Mouse (Mus musculus): ENCODE measurements at regions not wholly inside any gene's neighbourhood (a gene's known extent, or its start where the extent isn't known, plus 50 kb on each side); places are given as distances from the start of the nearest gene placed in this dataset.

GRCm38 (mm10) chr13:70214022-70214654, 411.9 kb downstream of the Med10 start:
- Histone ChIP-seq H3K27me3 (replicated peaks; ENCODE audit: control insufficient read depth, insufficient read depth, low read length) (no peaks in the 10 kb centered on the region), H3K27ac (ENCODE audit: insufficient read depth, low read depth, low read length) (no peak overlapping the region), H3K36me3 (ENCODE audit: control insufficient read depth, insufficient read depth, low read length) (no peaks in the 10 kb centered on the region), H3K4me3 (ENCODE audit: insufficient read depth, low read depth, low read length) (no peak overlapping the region), H3K4me1 (ENCODE audit: control insufficient read depth, insufficient read depth, low read length) (no peaks in the 10 kb centered on the region)
- DNase-seq, result no peak
- WGBS, result 68% methylated on average over 10 of the region's 10 CpGs
- TF ChIP-seq POLR2A (IDR thresholded peaks at IDR 0.05; ENCODE audit: low read depth, low read length) (no peak), CTCF (conservative IDR thresholded peaks at IDR 0.05; ENCODE audit: insufficient read depth, insufficient read length, low read depth, low read length) (no peak)

DNA sequence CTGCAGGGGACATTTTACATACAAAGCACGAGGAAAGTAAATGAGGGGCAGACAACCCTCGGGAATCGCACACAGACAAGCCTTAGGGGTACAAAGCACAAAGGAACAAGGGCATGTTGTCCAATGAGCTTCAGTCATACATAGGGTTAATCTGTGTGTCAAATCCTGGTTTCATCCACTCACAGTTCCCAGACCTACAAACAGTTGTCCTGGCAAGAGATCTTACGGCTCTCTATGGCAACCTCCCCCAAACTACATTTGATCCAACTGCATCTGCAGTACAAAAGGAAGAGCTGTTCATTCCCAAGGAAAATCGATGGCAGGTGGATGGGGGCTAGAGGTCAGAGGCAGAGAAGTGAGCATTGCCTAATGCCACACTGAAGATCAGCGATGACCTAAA, 413.9 kb downstream of the Med10 start:
- H3K36me3 ChIP-seq (ENCODE audit: control insufficient read depth, insufficient read depth, low read length), result no peaks in the 10 kb centered on the region
- no peak for DNase-seq
- WGBS, result 79% methylated on average over 6 of the region's 6 CpGs
- no peaks in the 10 kb centered on the region for H3K27me3 ChIP-seq (replicated peaks; ENCODE audit: control insufficient read depth, insufficient read depth, low read length)
- no peaks in the 10 kb centered on the region for H3K4me1 ChIP-seq (ENCODE audit: control insufficient read depth, insufficient read depth, low read length)
- H3K4me3 ChIP-seq (ENCODE audit: insufficient read depth, low read depth, low read length), result no peak overlapping the region
- H3K27ac ChIP-seq (ENCODE audit: insufficient read depth, low read depth, low read length), result no peak overlapping the region
- TF ChIP-seq POLR2A (IDR thresholded peaks at IDR 0.05; ENCODE audit: low read depth, low read length), result no peak

- H3K4me1 ChIP-seq (ENCODE audit: control insufficient read depth, insufficient read depth, low read length), result no peaks in the 10 kb centered on the region
- no peak overlapping the region for H3K4me3 ChIP-seq (ENCODE audit: insufficient read depth, low read depth, low read length)
- H3K27ac ChIP-seq (ENCODE audit: insufficient read depth, low read depth, low read length), result no peak overlapping the region
- no peaks in the 10 kb centered on the region for H3K36me3 ChIP-seq (ENCODE audit: control insufficient read depth, insufficient read depth, low read length)
- no peaks in the 10 kb centered on the region for H3K27me3 ChIP-seq (replicated peaks; ENCODE audit: control insufficient read depth, insufficient read depth, low read length)
- no peak for DNase-seq
- TF ChIP-seq POLR2A (IDR thresholded peaks at IDR 0.05; ENCODE audit: low read depth, low read length) (no peak), CTCF (conservative IDR thresholded peaks at IDR 0.05; ENCODE audit: insufficient read depth, insufficient read length, low read depth, low read length) (no peak)
- WGBS, result 70% methylated on average over 15 of the region's 15 CpGs
Observed at GRCm38 (mm10) chr13:70217429-70218133, 415.4 kb downstream of the Med10 start.

DNA sequence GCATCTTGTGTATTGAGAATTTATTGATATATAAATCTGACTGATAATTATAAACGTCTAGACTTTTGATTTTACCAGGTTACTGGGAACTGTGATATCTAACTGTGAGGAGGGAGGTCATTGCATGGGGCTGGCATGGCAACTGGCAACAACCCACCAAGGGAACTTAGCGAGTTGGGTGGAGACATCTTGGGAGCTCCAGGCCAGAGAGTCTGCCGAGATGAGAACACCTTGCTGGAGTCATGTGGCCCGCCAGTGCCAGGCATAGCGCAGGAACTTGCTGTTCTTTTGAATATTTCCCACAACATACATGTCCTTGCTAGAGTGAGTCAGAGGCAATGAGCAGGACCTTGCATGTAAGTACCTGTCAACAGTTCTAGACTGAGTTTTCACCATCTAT, 413.9 kb downstream of the Ice1 start:
- 95% methylated on average over 5 of the region's 5 CpGs for WGBS
- Histone ChIP-seq H3K4me3 (ENCODE audit: insufficient read depth, low read depth, low read length) (no peak overlapping the region), H3K36me3 (ENCODE audit: control insufficient read depth, insufficient read depth, low read length) (no peaks in the 10 kb centered on the region), H3K4me1 (ENCODE audit: control insufficient read depth, insufficient read depth, low read length) (no peaks in the 10 kb centered on the region), H3K27me3 (replicated peaks; ENCODE audit: control insufficient read depth, insufficient read depth, low read length) (no peaks in the 10 kb centered on the region), H3K27ac (ENCODE audit: insufficient read depth, low read depth, low read length) (no peak overlapping the region)
- no peak for TF ChIP-seq POLR2A (IDR thresholded peaks at IDR 0.05; ENCODE audit: low read depth, low read length)
- no peak for TF ChIP-seq CTCF (conservative IDR thresholded peaks at IDR 0.05; ENCODE audit: insufficient read depth, insufficient read length, low read depth, low read length)
- DNase-seq, result no peak

DNA sequence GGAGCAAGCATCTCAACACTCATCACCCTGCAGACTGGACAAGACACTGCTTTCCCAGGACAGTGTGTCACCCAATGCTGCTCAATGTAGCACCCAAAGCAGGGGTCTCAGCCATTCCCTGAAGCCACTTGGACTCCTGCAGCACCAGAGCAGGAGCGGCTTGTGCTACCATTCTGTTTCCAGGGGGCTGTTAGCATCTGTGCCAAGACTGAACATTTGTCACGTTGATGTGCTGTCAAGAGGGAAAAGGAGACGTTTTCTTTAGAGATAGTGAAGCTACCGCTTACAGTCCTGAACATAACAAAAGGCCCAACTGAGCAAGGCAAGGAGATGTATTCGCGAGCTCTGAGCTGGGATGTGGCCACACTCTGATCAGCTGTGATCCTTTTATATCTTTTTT, 410.3 kb downstream of the Ice1 start:
- TF ChIP-seq CTCF (conservative IDR thresholded peaks at IDR 0.05; ENCODE audit: insufficient read depth, insufficient read length, low read depth, low read length) (no peak), POLR2A (IDR thresholded peaks at IDR 0.05; ENCODE audit: low read depth, low read length) (no peak)
- WGBS, result 68% methylated on average over 6 of the region's 6 CpGs

GRCm38 (mm10) chr13:70233896-70234799, 403.3 kb downstream of the Ice1 start:
- Histone ChIP-seq H3K4me1 (ENCODE audit: control insufficient read depth, insufficient read depth, low read length) (no peaks in the 10 kb centered on the region), H3K27ac (ENCODE audit: insufficient read depth, low read depth, low read length) (no peak overlapping the region), H3K36me3 (ENCODE audit: control insufficient read depth, insufficient read depth, low read length) (no peaks in the 10 kb centered on the region), H3K27me3 (replicated peaks; ENCODE audit: control insufficient read depth, insufficient read depth, low read length) (no peaks in the 10 kb centered on the region), H3K4me3 (ENCODE audit: insufficient read depth, low read depth, low read length) (no peak overlapping the region)
- 39% methylated on average over 22 of the region's 22 CpGs for WGBS
- TF ChIP-seq POLR2A (IDR thresholded peaks at IDR 0.05; ENCODE audit: low read depth, low read length), result no peak
- peak; percentile 80 for TF ChIP-seq CTCF (conservative IDR thresholded peaks at IDR 0.05; ENCODE audit: insufficient read depth, insufficient read length, low read depth, low read length)
- DNase-seq, result peak; percentile 60

More for the DNA sequence above, 410.3 kb downstream of the Ice1 start:
- Histone ChIP-seq H3K36me3 (ENCODE audit: control insufficient read depth, insufficient read depth, low read length) (no peaks in the 10 kb centered on the region), H3K27me3 (replicated peaks; ENCODE audit: control insufficient read depth, insufficient read depth, low read length) (no peaks in the 10 kb centered on the region), H3K27ac (ENCODE audit: insufficient read depth, low read depth, low read length) (no peak overlapping the region), H3K4me1 (ENCODE audit: control insufficient read depth, insufficient read depth, low read length) (no peaks in the 10 kb centered on the region), H3K4me3 (ENCODE audit: insufficient read depth, low read depth, low read length) (no peak overlapping the region)
- DNase-seq, result no peak

Measured in kidney, adult 2 months (tissue).